Mouse (Mus musculus) left cerebral cortex, adult 8-10 months (tissue): ENCODE results near the gene Zfp82. TPM values are rescaled to one million over a fixed set of nuclear protein-coding genes. Genes with fewer than 3 reads are reported as not detected.

Experiments
- microRNA-seq, 2 experiments: library from miRNA; unstranded; fragments of <30 nt; microRNA quantifications; one replicate each; pipeline ENCODE4 v1.2.0; 2022
- total RNA-seq, 4 experiments: library from RNA; stranded (reverse); gene quantifications; 2 replicates each; pipeline ENCODE4 v1.2.4; 2022

The Zfp82 gene
- total RNA-seq, 4 experiments from 2014 or later: 5.7 to 6.5 (median 5.7) TPM

Small RNA genes within 50 kb of the gene (microRNA-seq; reads per million reads assigned to microRNA genes)
- gene Gm23368: 0 reads per million in 2 experiments

Other genes with a start within 250 kb of the Zfp82 start
- 10 to 100 TPM; 14.3 to 21.6 (median 18.6) TPM for gene Zfp940, start 219.2 kb downstream of the Zfp82 start, total RNA-seq
- gene Zfp420, start 212.9 kb downstream of the Zfp82 start, total RNA-seq: 10 to 100 TPM; 13.7 to 16.2 (median 14.9) TPM
- 10 to 100 TPM; 17.5 to 22.5 (median 18.0) TPM for gene Zfp27, start 166.3 kb downstream of the Zfp82 start, total RNA-seq
- 1 to 10 TPM; 8.0 to 9.5 (median 8.8) TPM for gene Zfp383, start 164.7 kb downstream of the Zfp82 start, total RNA-seq
- gene Zfp74, start 118.8 kb downstream of the Zfp82 start, total RNA-seq: 10 to 100 TPM; 16.6 to 17.9 (median 17.6) TPM
- gene Zfp568, start 88.9 kb downstream of the Zfp82 start, total RNA-seq: 1 to 10 TPM; 4.0 to 6.8 (median 4.9) TPM
- gene Zfp14, start 21.5 kb downstream of the Zfp82 start, total RNA-seq: 10 to 100 TPM in 2 of 4 experiments, 1 to 10 TPM in 2; 7.5 to 10.8 (median 9.9) TPM
- under 1 TPM in 1 of 4 experiments, not detected in 3; 0.58 TPM for gene Gm26920, start 17.5 kb upstream of the Zfp82 start, total RNA-seq
- gene Zfp566, start 17.6 kb upstream of the Zfp82 start, total RNA-seq: 10 to 100 TPM in 2 of 4 experiments, 1 to 10 TPM in 2; 9.3 to 11.2 (median 10.4) TPM
- gene Zfp260, start 21.9 kb upstream of the Zfp82 start, total RNA-seq: 10 to 100 TPM; 65.7 to 79.1 (median 70.9) TPM
- 10 to 100 TPM; 28.9 to 31.5 (median 30.1) TPM for gene Zfp382, start 49.0 kb upstream of the Zfp82 start, total RNA-seq
- gene Zfp146, start 96.8 kb upstream of the Zfp82 start, total RNA-seq: 10 to 100 TPM; 45.6 to 47.7 (median 46.7) TPM
- gene Cox7a1, start 111.2 kb upstream of the Zfp82 start, total RNA-seq: 1 to 10 TPM; 3.7 to 9.1 (median 5.7) TPM
- 100 to 1,000 TPM; 173 to 205 (median 180) TPM for gene Capns1, start 125.9 kb upstream of the Zfp82 start, total RNA-seq
- gene Polr2i, start 159.0 kb upstream of the Zfp82 start, total RNA-seq: 10 to 100 TPM; 56.6 to 66.4 (median 60.7) TPM
- gene Tbcb, start 159.4 kb upstream of the Zfp82 start, total RNA-seq: 100 to 1,000 TPM; 119 to 124 (median 122) TPM
- gene Ovol3, start 162.8 kb upstream of the Zfp82 start, total RNA-seq: not detected
- under 1 TPM; 0.36 to 0.50 (median 0.38) TPM for gene Thap8, start 207.2 kb upstream of the Zfp82 start, total RNA-seq
- gene Wdr62, start 207.5 kb upstream of the Zfp82 start, total RNA-seq: 1 to 10 TPM; 1.4 to 2.9 (median 1.8) TPM
- 100 to 1,000 TPM; 377 to 471 (median 424) TPM for gene Clip3, start 218.8 kb upstream of the Zfp82 start, total RNA-seq
- 10 to 100 TPM; 60.6 to 74.5 (median 62.8) TPM for gene Alkbh6, start 235.8 kb upstream of the Zfp82 start, total RNA-seq
- 10 to 100 TPM in 1 of 4 experiments, 1 to 10 TPM in 3; 7.4 to 10.5 (median 8.8) TPM for gene Syne4, start 241.9 kb upstream of the Zfp82 start, total RNA-seq
- under 1 TPM in 3 of 4 experiments, not detected in 1; 0.34 to 0.87 (median 0.48) TPM for gene E130208F15Rik, start 248.8 kb upstream of the Zfp82 start, total RNA-seq